Mouse (Mus musculus) liver, embryonic 14.5 days (tissue): ENCODE results near the gene Neurl1a.

Source experiments
- CTCF ChIP-seq: IDR thresholded peaks from 2 replicates; pipeline ENCODE4 v1.5.1; 2016; ENCODE audit warnings: antibody characterized with exemption, low read depth, control low read depth
- EP300 ChIP-seq: IDR thresholded peaks from 2 replicates; pipeline ENCODE4 v1.6.1; 2016; ENCODE audit warnings: antibody characterized with exemption, low read depth

DNA sequence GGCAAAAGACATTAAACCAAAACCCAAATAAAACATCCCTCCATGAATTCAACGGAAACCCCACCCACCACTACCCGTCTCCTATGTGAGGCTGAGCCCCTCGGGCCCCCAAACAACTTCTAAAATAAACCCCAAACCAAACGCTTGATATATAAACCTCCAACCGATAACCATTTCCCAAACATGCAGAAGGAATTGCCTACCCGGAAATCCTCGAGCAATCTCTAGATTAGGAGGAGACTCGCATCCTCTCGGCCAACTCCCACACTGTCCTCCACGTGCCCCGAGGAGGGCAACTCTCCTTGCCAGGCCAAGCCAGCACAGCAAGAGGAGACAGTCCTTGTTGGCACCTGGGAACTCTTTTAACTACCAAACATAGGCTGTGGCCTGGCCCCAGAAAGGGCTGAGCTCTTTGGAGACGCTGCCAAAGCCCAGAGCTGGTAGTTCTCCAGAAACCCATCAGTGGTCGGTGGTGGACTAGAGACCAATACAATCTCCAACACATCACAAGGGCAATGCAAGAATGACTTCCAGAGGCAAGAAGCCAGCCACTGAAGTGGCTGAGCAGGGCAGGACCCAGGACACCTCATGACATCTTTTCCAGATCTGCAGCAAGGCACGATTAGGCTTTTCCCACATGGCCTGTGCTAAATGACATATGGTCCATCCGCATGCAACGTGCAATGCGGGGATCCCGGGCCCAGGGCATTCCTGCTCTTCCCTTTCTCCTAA, 87.6 kb downstream of the Neurl1a start:
- TF ChIP-seq CTCF (no peak), EP300 (no peak)
